Mouse (Mus musculus) C2C12 (cell line): Measurements from ENCODE around the gene Phlpp1.
A peak's percentile ranks its signal among the peaks of the same experiment; 100 is the strongest.

ENCODE experiments used
- CEBPB ChIP-seq: IDR thresholded peaks from one replicate; pipeline ENCODE4 v1.6.1; 2011; ENCODE audit warnings: low read depth, mild to moderate bottlenecking, control low read depth, moderate library complexity
- CTCF ChIP-seq: IDR thresholded peaks from one replicate; pipeline ENCODE4 v1.5.1; 2011; ENCODE audit not compliant: control insufficient read depth, insufficient read depth, insufficient read length
- FOSL1 ChIP-seq: IDR thresholded peaks from one replicate; pipeline ENCODE4 v1.8.0; 2011; ENCODE audit warnings: mild to moderate bottlenecking, low read length; ENCODE audit not compliant: poor library complexity, insufficient read depth, severe bottlenecking
- MAX ChIP-seq: IDR thresholded peaks from one replicate; pipeline ENCODE4 v1.6.1; 2011; ENCODE audit warnings: mild to moderate bottlenecking, control low read depth
- MYOD1 ChIP-seq: IDR thresholded peaks from one replicate; pipeline ENCODE4 v1.6.1; 2011; ENCODE audit warnings: low read depth; ENCODE audit not compliant: control insufficient read depth, insufficient read length
- MYOG ChIP-seq: IDR thresholded peaks from one replicate; pipeline ENCODE4 v1.6.1; 2011; ENCODE audit not compliant: control insufficient read depth, insufficient read length; ENCODE audit errors: extremely low read depth
- USF1 ChIP-seq: IDR thresholded peaks from one replicate; pipeline ENCODE4 v1.6.1; 2011; ENCODE audit warnings: low read depth, mild to moderate bottlenecking, control low read depth, moderate library complexity

DNA sequence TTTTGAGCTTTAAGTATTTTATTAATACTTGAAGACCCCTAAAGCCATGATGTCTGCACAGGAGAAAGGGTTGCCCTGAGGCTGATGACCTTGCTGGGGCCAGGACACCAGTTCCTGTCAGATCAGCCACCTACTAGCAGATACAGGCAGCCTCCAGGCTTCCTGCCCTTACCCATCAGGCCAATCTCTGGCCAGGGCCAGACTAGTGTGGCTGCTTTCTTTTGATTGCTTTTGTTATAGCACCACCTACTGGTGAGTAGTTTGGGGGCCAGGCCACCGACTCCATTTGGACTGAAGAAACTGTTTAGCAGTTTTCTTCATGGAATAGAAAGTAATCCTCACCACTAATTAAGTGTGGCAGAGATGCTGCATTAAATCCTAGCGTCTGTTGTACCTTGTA lies 223.9 kb downstream of the Phlpp1 start:
- TF ChIP-seq CTCF, result peak; percentile 15
- no peak for TF ChIP-seq MAX
- no peak for TF ChIP-seq USF1
- TF ChIP-seq MYOD1, result no peak
- no peak for TF ChIP-seq MYOG
- no peak for TF ChIP-seq CEBPB
- no peak for TF ChIP-seq FOSL1
